Mouse (Mus musculus) retina, postnatal 7 days (tissue): ENCODE data around the gene Olfr153.
"Not testable (repeated sequence)": the region's sequence is repeated elsewhere in the genome, so short reads cannot be mapped to it uniquely, and the experiment has no call there.

Experiments
- DNase-seq: peaks from one replicate; pipeline ENCODE4 v3.0.0-alpha.2; 2012; ENCODE audit warnings: low read depth, low spot score

Gene Olfr153

GRCm38 (mm10) chr2:87531496-87531895, at the start of gene Olfr153:
Olfr153 (plus strand) TSS chr2:87531796.
- DNase-seq: no peak

- DNase-seq: no peak
These were observed 49.3 kb upstream of the Olfr153 start for GRCm38 (mm10) chr2:87482276-87482675.

- DNase-seq: not testable (repeated sequence)
These were observed 34.6 kb upstream of the Olfr153 start, which contains the start of gene Pramel7 for GRCm38 (mm10) chr2:87496993-87497392. Pramel7 (minus strand) TSS chr2:87497093.

GRCm38 (mm10) chr2:87506265-87506664, 25.3 kb upstream of the Olfr153 start, which contains the start of gene Pramel6:
Pramel6 (plus strand) TSS chr2:87506565.
- DNase-seq: no peak

GRCm38 (mm10) chr2:87515046-87515445, 16.6 kb upstream of the Olfr153 start:
- no peak for DNase-seq

- no peak for DNase-seq
These were observed 16.0 kb upstream of the Olfr153 start for GRCm38 (mm10) chr2:87515457-87516060.

GRCm38 (mm10) chr2:87516581-87516980, 15.0 kb upstream of the Olfr153 start:
- no peak for DNase-seq

GRCm38 (mm10) chr2:87520651-87521050, 10.9 kb upstream of the Olfr153 start:
- no peak for DNase-seq

- not testable (repeated sequence) for DNase-seq
These were observed 5.5 kb upstream of the Olfr153 start for GRCm38 (mm10) chr2:87525899-87526616.

- DNase-seq: no peak
These were observed 3.2 kb downstream of the Olfr153 start for GRCm38 (mm10) chr2:87534826-87535225.

GRCm38 (mm10) chr2:87545442-87545841, 13.8 kb downstream of the Olfr153 start, which contains the start of gene Olfr1128:
Olfr1128 (minus strand) TSS chr2:87545542.
- no peak for DNase-seq

GRCm38 (mm10) chr2:87573602-87574001, 42.0 kb downstream of the Olfr153 start, which contains the start of gene Olfr1129:
Olfr1129 (plus strand) TSS chr2:87573902.
- not testable (repeated sequence) for DNase-seq
